ENCODE assay signal across 21 mouse cellular contexts in genomic region chr16:79186471-79186870, GRCm38 (mm10).
A peak's percentile ranks its signal among the peaks of the same experiment; 100 is the strongest.
DNase-seq lines count a peak whose midpoint lies in the region; ATAC-seq and TF ChIP-seq lines count a peak whose summit lies in the region.
"Had no signal": no experiment of that assay in that cellular context is flagged by ENCODE, and none has a peak within 500 bp of the region (broad histone marks: within the 10 kb centered on the region; RNA-seq: fewer than 3 reads in every experiment).

No protein-coding gene starts in this region.

- DNase-seq in forebrain, embryonic 14.5 days (ENCODE audit: low spot score) = peak; percentile 46
- DNase-seq in MEL-GATA-1-ER (ENCODE audit: extremely low read depth, low read depth) = peak; percentile 11
- peak; percentile 58 for DNase-seq in brain, embryonic 14.5 days (ENCODE audit: low read depth)
- DNase-seq in ovary, postnatal 14 days (ENCODE audit: low spot score) = no peak
- no peak for DNase-seq in urinary bladder, postnatal 4 days (ENCODE audit: low spot score in 2 of 2)
- DNase-seq: cerebellum, adult 18-20 months; gastrocnemius, postnatal 10 days; kidney, adult 2 months; kidney, postnatal 14 days; liver, embryonic 13.5 days; thymus, postnatal 25 days had no signal

- H3K27ac ChIP-seq in forebrain, embryonic 14.5 days (ENCODE audit: low read depth, low read length) = no peak overlapping the region
- no peak overlapping the region for H3K27ac ChIP-seq in forebrain, embryonic 13.5 days
- no peak overlapping the region for H3K27ac ChIP-seq in intestine, embryonic 15.5 days
- no peak overlapping the region for H3K27ac ChIP-seq in intestine, embryonic 16.5 days (ENCODE audit: low read length)
- H3K27ac ChIP-seq: embryonic facial prominence, embryonic 12.5 days; hindbrain, postnatal 0 days; left cerebral cortex, adult 2 months; liver, embryonic 13.5 days; midbrain, embryonic 13.5 days had no signal

- H3K4me2 ChIP-seq in forebrain, embryonic 14.5 days (ENCODE audit: low read length) = no peak overlapping the region
- no peak overlapping the region for H3K4me2 ChIP-seq in forebrain, embryonic 13.5 days
- no peak overlapping the region for H3K4me2 ChIP-seq in intestine, embryonic 15.5 days (replicated peaks)
- H3K4me2 ChIP-seq in intestine, embryonic 16.5 days (ENCODE audit: low read depth, low read length) = no peak overlapping the region
- H3K4me2 ChIP-seq: embryonic facial prominence, embryonic 12.5 days; liver, embryonic 13.5 days; midbrain, embryonic 13.5 days had no signal

- no peak for TF ChIP-seq CTCF in brain, embryonic 14.5 days (IDR thresholded peaks at IDR 0.05; ENCODE audit: borderline replicate concordance, extremely low read depth, insufficient read depth, insufficient read length)

- no peak for TF ChIP-seq POLR2A in brain, embryonic 14.5 days (IDR thresholded peaks at IDR 0.05; ENCODE audit: borderline replicate concordance, extremely low read depth, insufficient read depth, insufficient read length, poor library complexity, severe bottlenecking)

- no peaks in the 10 kb centered on the region for H3K27me3 ChIP-seq in forebrain, embryonic 14.5 days (replicated peaks; ENCODE audit: control insufficient read depth, insufficient read depth, low read length)
- no peaks in the 10 kb centered on the region for H3K27me3 ChIP-seq in forebrain, embryonic 13.5 days
- H3K27me3 ChIP-seq in intestine, embryonic 15.5 days (replicated peaks) = no peaks in the 10 kb centered on the region
- no peaks in the 10 kb centered on the region for H3K27me3 ChIP-seq in intestine, embryonic 16.5 days (replicated peaks; ENCODE audit: control insufficient read depth, insufficient read depth, low read length)
- H3K27me3 ChIP-seq: embryonic facial prominence, embryonic 12.5 days; liver, embryonic 13.5 days; midbrain, embryonic 13.5 days had no signal

- no peaks in the 10 kb centered on the region for H3K9me3 ChIP-seq in forebrain, embryonic 14.5 days (replicated peaks; ENCODE audit: control insufficient read depth, low read length)
- no peaks in the 10 kb centered on the region for H3K9me3 ChIP-seq in forebrain, embryonic 13.5 days (replicated peaks)
- H3K9me3 ChIP-seq in intestine, embryonic 15.5 days = no peaks in the 10 kb centered on the region
- H3K9me3 ChIP-seq in intestine, embryonic 16.5 days (ENCODE audit: control insufficient read depth, low read length) = no peaks in the 10 kb centered on the region
- H3K9me3 ChIP-seq: embryonic facial prominence, embryonic 12.5 days; G1E; liver, embryonic 13.5 days; midbrain, embryonic 13.5 days had no signal

- no peak overlapping the region for H3K4me3 ChIP-seq in forebrain, embryonic 14.5 days (ENCODE audit: low read depth, low read length)
- H3K4me3 ChIP-seq in forebrain, embryonic 13.5 days = no peak overlapping the region
- no peak overlapping the region for H3K4me3 ChIP-seq in intestine, embryonic 15.5 days (replicated peaks)
- no peak overlapping the region for H3K4me3 ChIP-seq in intestine, embryonic 16.5 days (ENCODE audit: low read length)
- H3K4me3 ChIP-seq: embryonic facial prominence, embryonic 12.5 days; left cerebral cortex, adult 2 months; liver, embryonic 13.5 days; midbrain, embryonic 13.5 days had no signal

- ATAC-seq in forebrain, embryonic 14.5 days = no peak
- no peak for ATAC-seq in forebrain, embryonic 13.5 days
- ATAC-seq in intestine, embryonic 15.5 days = peak; percentile 17; the same call in 1 of the 2 replicates
- no peak for ATAC-seq in intestine, embryonic 16.5 days
- ATAC-seq: CD4-positive, CD25-positive, alpha-beta regulatory T cell, adult 4 months; hindbrain, postnatal 0 days; lung, postnatal 0 days; midbrain, embryonic 13.5 days had no signal

- WGBS in forebrain, embryonic 14.5 days = 74% methylated on average over 1 of the region's 1 CpGs
- 56% methylated on average over 1 of the region's 1 CpGs for WGBS in forebrain, embryonic 13.5 days
- WGBS in intestine, embryonic 15.5 days = 30% methylated on average over 1 of the region's 1 CpGs
- 26% methylated on average over 1 of the region's 1 CpGs for WGBS in intestine, embryonic 16.5 days

- no peaks in the 10 kb centered on the region for H3K36me3 ChIP-seq in forebrain, embryonic 14.5 days (ENCODE audit: control insufficient read depth, insufficient read depth, low read length)
- no peaks in the 10 kb centered on the region for H3K36me3 ChIP-seq in forebrain, embryonic 13.5 days (ENCODE audit: poor library complexity, severe bottlenecking)
- H3K36me3 ChIP-seq in intestine, embryonic 15.5 days = no peaks in the 10 kb centered on the region
- H3K36me3 ChIP-seq in intestine, embryonic 16.5 days (ENCODE audit: control insufficient read depth, insufficient read depth, low read length) = no peaks in the 10 kb centered on the region
- H3K36me3 ChIP-seq: embryonic facial prominence, embryonic 12.5 days; G1E; liver, embryonic 13.5 days; midbrain, embryonic 13.5 days had no signal

- H3K9ac ChIP-seq in forebrain, embryonic 14.5 days (ENCODE audit: low read length) = no peak overlapping the region
- H3K9ac ChIP-seq in forebrain, embryonic 13.5 days = no peak overlapping the region
- no peak overlapping the region for H3K9ac ChIP-seq in intestine, embryonic 15.5 days
- H3K9ac ChIP-seq in intestine, embryonic 16.5 days (ENCODE audit: low read depth, low read length) = no peak overlapping the region
- H3K9ac ChIP-seq: embryonic facial prominence, embryonic 12.5 days; liver, embryonic 13.5 days; midbrain, embryonic 13.5 days had no signal

- H3K4me1 ChIP-seq in forebrain, embryonic 14.5 days (ENCODE audit: control insufficient read depth, insufficient read depth, low read length) = no peaks in the 10 kb centered on the region
- no peaks in the 10 kb centered on the region for H3K4me1 ChIP-seq in forebrain, embryonic 13.5 days
- no peaks in the 10 kb centered on the region for H3K4me1 ChIP-seq in intestine, embryonic 15.5 days (replicated peaks)
- H3K4me1 ChIP-seq in intestine, embryonic 16.5 days (ENCODE audit: control insufficient read depth, insufficient read depth, low read length) = no peaks in the 10 kb centered on the region
- H3K4me1 ChIP-seq: embryonic facial prominence, embryonic 12.5 days; liver, embryonic 13.5 days; midbrain, embryonic 13.5 days had no signal

Comparison
In these comparisons a context has a peak if more than half of its experiments do, and no peak if none do; other contexts are left out.
1. DNase-seq: peak in forebrain, embryonic 14.5 days (single experiment), MEL-GATA-1-ER (single experiment) and brain, embryonic 14.5 days (single experiment); none in ovary, postnatal 14 days (single experiment) and urinary bladder, postnatal 4 days (0 of 2).